Mouse (Mus musculus): ENCODE measurements around the gene Cacna1f.

Cacna1f gene

DNA sequence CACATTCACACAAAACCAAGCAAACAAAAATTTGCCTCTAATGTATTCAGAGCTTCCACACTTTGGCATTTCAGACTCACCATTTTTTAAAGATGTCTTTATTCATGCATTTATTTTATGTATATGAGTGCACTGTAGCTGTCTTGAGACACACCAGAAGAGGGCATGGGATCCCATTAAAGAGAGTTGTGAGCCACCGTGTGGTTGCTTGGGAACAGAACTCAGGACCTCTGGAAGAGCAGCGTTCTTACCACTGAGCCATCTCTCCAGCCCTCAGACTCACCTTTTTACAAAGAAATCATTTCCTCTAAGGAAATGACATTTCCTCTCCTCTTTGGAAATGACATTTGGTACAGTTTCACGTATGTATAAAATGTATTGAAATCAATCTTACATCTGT lies 72.1 kb downstream of the Cacna1f start:
- no peak for DNase-seq

GRCm38 (mm10) chrX:7679405-7680056 lies 72.6 kb downstream of the Cacna1f start:
- peak; percentile 88 to 89 for DNase-seq

DNA sequence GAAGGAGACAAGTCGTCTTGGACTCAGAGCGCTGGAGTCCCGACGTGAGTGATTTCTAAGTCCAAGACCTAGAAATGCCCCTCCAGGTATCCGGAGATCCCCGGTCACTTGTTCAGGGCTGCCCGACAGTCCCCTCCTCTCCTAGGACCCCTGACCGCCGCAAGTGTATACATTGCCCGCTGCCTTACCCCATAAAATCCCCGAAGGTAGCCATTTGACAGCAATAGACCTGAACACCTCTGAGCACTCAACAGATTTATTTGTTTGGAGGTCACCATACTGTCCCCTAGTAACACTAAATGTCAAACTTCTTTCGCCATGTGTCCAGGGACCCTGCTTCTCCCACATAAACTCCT lies 73.2 kb downstream of the Cacna1f start:
- DNase-seq = no peak

- DNase-seq = peak; percentile 43 to 60
These were observed 74.0 kb downstream of the Cacna1f start, which contains the start of gene Magix for GRCm38 (mm10) chrX:7680864-7681263. Gene Magix, minus strand, starts transcription at chrX:7681251.
